Mouse (Mus musculus): ENCODE data around the gene Cdk13. TPM values are rescaled to one million over a fixed set of nuclear protein-coding genes. Genes with fewer than 3 reads are reported as not detected.

Gene Cdk13
- polyA plus RNA-seq, 1 experiment from 2014 or later: 11.8 TPM

- Histone ChIP-seq H3K4me1 (ENCODE audit: control insufficient read depth, insufficient read depth, low read length) (no peaks in the 10 kb centered on the region), H3K4me2 (ENCODE audit: low read length) (no peak overlapping the region), H3K27ac (ENCODE audit: low read length) (no peak overlapping the region), H3K9me3 (replicated peaks; ENCODE audit: control insufficient read depth, low read length, poor library complexity, severe bottlenecking) (no peaks in the 10 kb centered on the region), H3K27me3 (ENCODE audit: control insufficient read depth, insufficient read depth, low read depth, low read length) (no peaks in the 10 kb centered on the region), H3K36me3 (ENCODE audit: control insufficient read depth, insufficient read depth, low read length) (peaks cover 4% of the 10 kb centered on the region; the same call in 1 of the 2 replicates), H3K9ac (ENCODE audit: low read depth, low read length) (no peak overlapping the region), H3K4me3 (ENCODE audit: low read depth, low read length) (no peak overlapping the region)
- ATAC-seq: no peak
- 93% methylated on average over 1 of the region's 1 CpGs for WGBS
Observed at GRCm38 (mm10) chr13:17776303-17776702, 28.6 kb downstream of the Cdk13 start.

- Histone ChIP-seq H3K4me1 (ENCODE audit: control insufficient read depth, insufficient read depth, low read length) (no peaks in the 10 kb centered on the region), H3K27me3 (ENCODE audit: control insufficient read depth, insufficient read depth, low read depth, low read length) (no peaks in the 10 kb centered on the region), H3K9me3 (replicated peaks; ENCODE audit: control insufficient read depth, low read length, poor library complexity, severe bottlenecking) (no peaks in the 10 kb centered on the region), H3K4me3 (ENCODE audit: low read depth, low read length) (no peak overlapping the region), H3K4me2 (ENCODE audit: low read length) (no peak overlapping the region), H3K36me3 (ENCODE audit: control insufficient read depth, insufficient read depth, low read length) (peaks cover 4% of the 10 kb centered on the region; the same call in 1 of the 2 replicates), H3K27ac (ENCODE audit: low read length) (no peak overlapping the region), H3K9ac (ENCODE audit: low read depth, low read length) (no peak overlapping the region)
- no peak for ATAC-seq
Observed at GRCm38 (mm10) chr13:17775364-17775763, 29.5 kb downstream of the Cdk13 start.

DNA sequence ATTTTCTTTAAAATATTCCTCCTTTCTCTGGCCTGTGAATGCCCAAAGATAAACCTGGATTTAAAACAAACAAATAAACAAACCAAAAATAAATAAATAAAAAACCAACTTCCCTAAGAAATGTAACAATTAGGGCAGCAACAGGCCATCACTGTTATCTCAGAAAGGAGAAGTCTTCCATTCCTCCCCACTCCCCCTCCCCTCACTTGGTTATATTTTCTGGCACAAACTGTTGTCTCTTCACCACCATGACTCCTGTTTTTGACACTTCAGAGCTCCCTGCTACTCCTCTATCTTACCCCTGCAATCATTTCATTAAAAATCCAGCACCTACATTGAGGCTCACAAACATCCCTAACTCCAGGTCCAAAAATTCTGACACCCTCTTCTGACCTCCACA, 31.8 kb downstream of the Cdk13 start:
- no peaks in the 10 kb centered on the region for H3K4me1 ChIP-seq (ENCODE audit: control insufficient read depth, insufficient read depth, low read length)
- ATAC-seq: no peak
- H3K27me3 ChIP-seq (ENCODE audit: control insufficient read depth, insufficient read depth, low read depth, low read length): no peaks in the 10 kb centered on the region
- H3K9ac ChIP-seq (ENCODE audit: low read depth, low read length): no peak overlapping the region
- no peak overlapping the region for H3K4me2 ChIP-seq (ENCODE audit: low read length)
- no peaks in the 10 kb centered on the region for H3K9me3 ChIP-seq (replicated peaks; ENCODE audit: control insufficient read depth, low read length, poor library complexity, severe bottlenecking)
- H3K4me3 ChIP-seq (ENCODE audit: low read depth, low read length): no peak overlapping the region
- H3K27ac ChIP-seq (ENCODE audit: low read length): no peak overlapping the region
- peaks cover 4% of the 10 kb centered on the region; the same call in 1 of the 2 replicates for H3K36me3 ChIP-seq (ENCODE audit: control insufficient read depth, insufficient read depth, low read length)

DNA sequence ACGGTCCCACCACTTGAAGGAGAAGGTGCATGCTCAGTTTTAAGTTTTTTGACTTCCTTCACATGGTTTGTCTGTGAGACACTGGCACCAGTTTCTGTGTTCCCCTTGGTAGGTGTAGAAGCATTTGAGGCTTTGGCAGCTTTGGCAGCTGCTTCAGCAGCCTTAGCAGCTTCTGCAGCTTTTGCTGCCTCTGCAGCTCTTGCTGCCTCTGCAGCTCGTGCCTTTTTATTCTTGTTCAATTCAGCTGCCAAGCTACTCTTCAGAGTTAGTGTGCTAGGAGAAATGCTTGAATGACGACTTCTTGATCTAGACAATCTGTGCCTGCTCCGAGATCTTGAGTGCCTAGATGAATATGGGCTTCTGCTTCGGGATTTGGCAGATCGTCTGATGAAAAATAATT, 32.3 kb downstream of the Cdk13 start:
- no peak for ATAC-seq
- H3K36me3 ChIP-seq (ENCODE audit: control insufficient read depth, insufficient read depth, low read length): peaks cover 4% of the 10 kb centered on the region; the same call in 1 of the 2 replicates
- H3K4me2 ChIP-seq (ENCODE audit: low read length): no peak overlapping the region
- no peak overlapping the region for H3K27ac ChIP-seq (ENCODE audit: low read length)
- H3K9me3 ChIP-seq (replicated peaks; ENCODE audit: control insufficient read depth, low read length, poor library complexity, severe bottlenecking): no peaks in the 10 kb centered on the region
- WGBS: 69% methylated on average over 6 of the region's 6 CpGs
- H3K27me3 ChIP-seq (ENCODE audit: control insufficient read depth, insufficient read depth, low read depth, low read length): no peaks in the 10 kb centered on the region
- H3K4me3 ChIP-seq (ENCODE audit: low read depth, low read length): no peak overlapping the region
- no peak overlapping the region for H3K9ac ChIP-seq (ENCODE audit: low read depth, low read length)
- H3K4me1 ChIP-seq (ENCODE audit: control insufficient read depth, insufficient read depth, low read length): no peaks in the 10 kb centered on the region

GRCm38 (mm10) chr13:17762405-17762804, 42.5 kb downstream of the Cdk13 start:
- Histone ChIP-seq H3K27ac (ENCODE audit: low read length) (no peak overlapping the region), H3K27me3 (ENCODE audit: control insufficient read depth, insufficient read depth, low read depth, low read length) (no peaks in the 10 kb centered on the region), H3K4me2 (ENCODE audit: low read length) (no peak overlapping the region), H3K9me3 (replicated peaks; ENCODE audit: control insufficient read depth, low read length, poor library complexity, severe bottlenecking) (no peaks in the 10 kb centered on the region), H3K9ac (ENCODE audit: low read depth, low read length) (no peak overlapping the region), H3K4me3 (ENCODE audit: low read depth, low read length) (no peak overlapping the region), H3K36me3 (ENCODE audit: control insufficient read depth, insufficient read depth, low read length) (0 out of 2 replicates have a peak, but pooled peaks cover 3% of the 10 kb centered on the region), H3K4me1 (ENCODE audit: control insufficient read depth, insufficient read depth, low read length) (no peaks in the 10 kb centered on the region)
- no peak for ATAC-seq
- 96% methylated on average over 1 of the region's 1 CpGs for WGBS

DNA sequence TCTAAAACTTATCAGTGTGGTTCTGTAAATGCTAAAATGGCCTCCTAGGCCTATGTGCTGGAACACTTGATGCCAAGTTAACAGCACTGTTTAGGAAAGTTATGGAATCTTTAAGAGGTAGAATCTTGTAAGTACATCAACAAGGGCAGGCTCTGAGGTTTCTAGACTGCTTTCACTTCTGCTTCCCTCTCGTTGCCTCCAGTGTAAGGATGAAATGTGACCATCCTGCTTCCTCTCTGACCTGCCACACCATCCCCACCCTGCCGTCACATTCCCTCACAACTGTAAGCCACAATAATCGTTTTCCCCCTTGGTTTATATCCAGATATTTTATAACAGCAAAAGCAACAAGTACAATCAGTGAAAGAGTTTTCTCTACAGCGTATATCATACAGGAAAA, 49.9 kb downstream of the Cdk13 start:
- no peaks in the 10 kb centered on the region for H3K9me3 ChIP-seq (replicated peaks; ENCODE audit: control insufficient read depth, low read length, poor library complexity, severe bottlenecking)
- H3K36me3 ChIP-seq (ENCODE audit: control insufficient read depth, insufficient read depth, low read length): no peaks in the 10 kb centered on the region
- H3K4me2 ChIP-seq (ENCODE audit: low read length): no peak overlapping the region
- H3K4me3 ChIP-seq (ENCODE audit: low read depth, low read length): no peak overlapping the region
- 89% methylated on average over 4 of the region's 4 CpGs for WGBS
- H3K27ac ChIP-seq (ENCODE audit: low read length): no peak overlapping the region
- H3K27me3 ChIP-seq (ENCODE audit: control insufficient read depth, insufficient read depth, low read depth, low read length): no peaks in the 10 kb centered on the region
- no peaks in the 10 kb centered on the region for H3K4me1 ChIP-seq (ENCODE audit: control insufficient read depth, insufficient read depth, low read length)
- no peak overlapping the region for H3K9ac ChIP-seq (ENCODE audit: low read depth, low read length)
- ATAC-seq: no peak

DNA sequence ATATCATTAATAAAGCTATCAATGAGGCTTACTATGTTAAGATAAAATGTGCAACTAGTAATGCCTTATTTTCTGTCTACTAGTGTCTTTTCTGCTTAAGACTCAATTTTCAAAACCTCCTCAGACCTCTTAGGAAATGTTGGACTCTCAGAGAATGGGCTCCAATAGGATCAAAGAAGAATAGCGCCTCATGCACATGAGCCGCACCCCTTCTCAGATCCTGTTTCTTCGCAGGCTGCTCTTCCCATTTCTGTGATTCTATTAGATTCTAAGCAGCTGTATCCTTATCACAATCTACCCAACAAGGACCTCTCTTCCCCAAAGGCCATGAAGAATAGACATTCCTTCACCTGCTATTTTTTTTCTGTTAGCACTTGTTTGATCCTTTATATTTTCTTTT, 76.1 kb downstream of the Cdk13 start:
- WGBS: 96% methylated on average over 3 of the region's 3 CpGs
- H3K9me3 ChIP-seq (replicated peaks; ENCODE audit: control insufficient read depth, low read length, poor library complexity, severe bottlenecking): no peaks in the 10 kb centered on the region
- H3K36me3 ChIP-seq (ENCODE audit: control insufficient read depth, insufficient read depth, low read length): 0 out of 2 replicates have a peak, but pooled peaks cover 3% of the 10 kb centered on the region
- no peaks in the 10 kb centered on the region for H3K27me3 ChIP-seq (ENCODE audit: control insufficient read depth, insufficient read depth, low read depth, low read length)
- ATAC-seq: no peak
- no peak overlapping the region for H3K4me3 ChIP-seq (ENCODE audit: low read depth, low read length)
- H3K4me2 ChIP-seq (ENCODE audit: low read length): no peak overlapping the region
- H3K27ac ChIP-seq (ENCODE audit: low read length): no peak overlapping the region
- H3K4me1 ChIP-seq (ENCODE audit: control insufficient read depth, insufficient read depth, low read length): no peaks in the 10 kb centered on the region
- H3K9ac ChIP-seq (ENCODE audit: low read depth, low read length): no peak overlapping the region

DNA sequence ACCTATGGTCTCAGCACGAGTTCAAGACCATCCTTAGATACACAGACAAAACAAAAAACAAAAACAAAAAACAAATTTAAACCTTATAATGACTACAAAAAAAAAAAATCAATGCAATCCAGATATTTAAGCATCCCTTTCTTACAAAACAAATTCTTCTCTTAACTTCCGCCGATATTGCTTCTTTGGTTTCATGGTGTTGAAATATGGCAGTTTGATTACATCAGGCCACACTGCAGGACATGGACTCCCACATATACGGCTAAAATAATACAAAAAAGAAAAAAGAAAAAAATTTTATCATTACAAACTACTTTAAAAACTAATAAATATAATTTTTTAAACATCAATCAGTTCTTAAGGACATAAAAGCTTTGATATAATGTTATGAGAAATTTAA, 77.0 kb downstream of the Cdk13 start:
- Histone ChIP-seq H3K27ac (ENCODE audit: low read length) (no peak overlapping the region), H3K27me3 (ENCODE audit: control insufficient read depth, insufficient read depth, low read depth, low read length) (no peaks in the 10 kb centered on the region), H3K9me3 (replicated peaks; ENCODE audit: control insufficient read depth, low read length, poor library complexity, severe bottlenecking) (no peaks in the 10 kb centered on the region), H3K9ac (ENCODE audit: low read depth, low read length) (no peak overlapping the region), H3K36me3 (ENCODE audit: control insufficient read depth, insufficient read depth, low read length) (0 out of 2 replicates have a peak, but pooled peaks cover 3% of the 10 kb centered on the region), H3K4me3 (ENCODE audit: low read depth, low read length) (no peak overlapping the region), H3K4me2 (ENCODE audit: low read length) (no peak overlapping the region), H3K4me1 (ENCODE audit: control insufficient read depth, insufficient read depth, low read length) (no peaks in the 10 kb centered on the region)
- WGBS: 94% methylated on average over 4 of the region's 4 CpGs
- ATAC-seq: no peak

- H3K9me3 ChIP-seq (replicated peaks; ENCODE audit: control insufficient read depth, low read length, poor library complexity, severe bottlenecking): no peaks in the 10 kb centered on the region
- no peak overlapping the region for H3K27ac ChIP-seq (ENCODE audit: low read length)
- peaks cover 19% of the 10 kb centered on the region for H3K36me3 ChIP-seq (ENCODE audit: control insufficient read depth, insufficient read depth, low read length)
- H3K4me1 ChIP-seq (ENCODE audit: control insufficient read depth, insufficient read depth, low read length): no peaks in the 10 kb centered on the region
- no peak overlapping the region for H3K4me2 ChIP-seq (ENCODE audit: low read length)
- whole genome bisulfite sequencing: 93% methylated on average over 1 of the region's 1 CpGs
- ATAC-seq: no peak
- H3K4me3 ChIP-seq (ENCODE audit: low read depth, low read length): no peak overlapping the region
- no peaks in the 10 kb centered on the region for H3K27me3 ChIP-seq (ENCODE audit: control insufficient read depth, insufficient read depth, low read depth, low read length)
- no peak overlapping the region for H3K9ac ChIP-seq (ENCODE audit: low read depth, low read length)
Observed at GRCm38 (mm10) chr13:17717357-17717756, 87.5 kb downstream of the Cdk13 start.
